Mouse (Mus musculus) midbrain, embryonic 13.5 days (tissue): ENCODE results near the gene Ablim1. TPM values are rescaled to one million over a fixed set of nuclear protein-coding genes. Genes with fewer than 3 reads are reported as not detected.

Experiments used
- ATAC-seq: fragments of 200-750 bp; cut with Nextera tagmentation; 2 replicates; pipeline ENCODE4 v1.8.0; 2017; ENCODE audit warnings: mild to moderate bottlenecking, moderate TSS enrichment, moderate library complexity
- H3K27ac ChIP-seq: fragments of 300-500 bp; sonication (generic); 2 replicates; pipeline ENCODE4 v1.5.1; 2015; ENCODE audit warnings: inconsistent platforms, mild to moderate bottlenecking, moderate library complexity
- H3K27me3 ChIP-seq: fragments of 300-500 bp; sonication (generic); 2 replicates; pipeline ENCODE4 v1.6.1; 2015; ENCODE audit warnings: mild to moderate bottlenecking, inconsistent platforms
- H3K36me3 ChIP-seq: fragments of 300-500 bp; sonication (generic); 2 replicates; pipeline ENCODE4 v1.6.1; 2015; ENCODE audit warnings: mild to moderate bottlenecking, inconsistent platforms
- H3K4me1 ChIP-seq: fragments of 300-500 bp; sonication (generic); replicated peaks from 2 replicates; pipeline ENCODE4 v1.6.1; 2015; ENCODE audit warnings: inconsistent platforms
- H3K4me2 ChIP-seq: fragments of 300-500 bp; sonication (generic); replicated peaks from 2 replicates; pipeline ENCODE4 v1.6.1; 2015; ENCODE audit warnings: moderate library complexity, mild to moderate bottlenecking, inconsistent platforms
- H3K4me3 ChIP-seq: fragments of 300-500 bp; sonication (generic); replicated peaks from 2 replicates; pipeline ENCODE4 v1.5.1; 2015; ENCODE audit warnings: mild to moderate bottlenecking, inconsistent platforms
- H3K9ac ChIP-seq: fragments of 300-500 bp; sonication (generic); replicated peaks from 2 replicates; pipeline ENCODE4 v1.6.1; 2015; ENCODE audit warnings: mild to moderate bottlenecking, inconsistent platforms
- H3K9me3 ChIP-seq: fragments of 300-500 bp; sonication (generic); 2 replicates; pipeline ENCODE4 v1.6.1; 2016; ENCODE audit warnings: mild to moderate bottlenecking, inconsistent platforms
- WGBS: fragments of 180-500 bp; shearing (Covaris S2); methylation state at CpG from one replicate; pipeline ENCODE4 v1.1.7; 2015; 5-methylcytosine and 5-hydroxymethylcytosine counted together
- polyA plus RNA-seq: library from polyadenylated mRNA; unstranded; fragments of >200 nt; fragmentation: Nextera tagmentation; extraction: Ambion mirVana; gene quantifications from 2 replicates; pipeline ENCODE4 v1.2.1, GENCODE M21; 2015

The Ablim1 gene
- polyA plus RNA-seq, 1 experiment from 2014 or later = 34.4 TPM

GRCm38 (mm10) chr19:57122261-57122660 lies 192.5 kb downstream of the Ablim1 start:
- H3K27me3 ChIP-seq = 0 out of 2 replicates have a peak, but pooled peaks cover 3% of the 10 kb centered on the region
- H3K9ac ChIP-seq = no peak overlapping the region
- H3K9me3 ChIP-seq = no peaks in the 10 kb centered on the region
- H3K4me2 ChIP-seq = no peak overlapping the region
- peaks cover 31% of the 10 kb centered on the region for H3K4me1 ChIP-seq
- H3K27ac ChIP-seq = no peak overlapping the region
- 88% methylated on average over 3 of the region's 3 CpGs for WGBS
- H3K4me3 ChIP-seq = no peak overlapping the region
- ATAC-seq = no peak
- H3K36me3 ChIP-seq = no peaks in the 10 kb centered on the region

GRCm38 (mm10) chr19:57121036-57121435 lies 193.7 kb downstream of the Ablim1 start:
- H3K4me2 ChIP-seq = no peak overlapping the region
- 85% methylated on average over 4 of the region's 4 CpGs for WGBS
- H3K27me3 ChIP-seq = 0 out of 2 replicates have a peak, but pooled peaks cover 3% of the 10 kb centered on the region
- no peak for ATAC-seq
- H3K4me1 ChIP-seq = peaks cover 42% of the 10 kb centered on the region
- no peaks in the 10 kb centered on the region for H3K36me3 ChIP-seq
- H3K4me3 ChIP-seq = no peak overlapping the region
- H3K9ac ChIP-seq = no peak overlapping the region
- no peaks in the 10 kb centered on the region for H3K9me3 ChIP-seq
- H3K27ac ChIP-seq = no peak overlapping the region

DNA sequence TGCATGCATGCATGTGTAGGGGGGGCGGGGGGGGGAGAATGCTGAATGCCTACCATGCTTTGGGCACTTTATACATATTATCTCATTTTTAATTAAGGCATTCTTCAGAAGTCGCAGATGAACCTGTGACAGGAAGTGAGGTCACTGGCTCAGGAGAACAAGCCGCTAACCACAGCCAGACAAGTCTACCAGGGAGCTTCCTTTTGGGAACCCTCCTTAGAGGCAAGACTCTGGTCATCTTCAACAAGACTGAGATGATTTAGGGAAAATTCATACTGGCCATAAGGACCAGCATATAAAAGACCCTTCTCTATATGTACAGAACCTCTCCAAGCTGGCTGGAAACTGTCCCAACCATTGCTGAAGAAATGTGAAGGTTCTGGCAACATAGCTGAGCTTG lies 195.1 kb downstream of the Ablim1 start:
- Histone ChIP-seq H3K9ac (no peak overlapping the region), H3K27me3 (0 out of 2 replicates have a peak, but pooled peaks cover 3% of the 10 kb centered on the region), H3K4me1 (peaks cover 43% of the 10 kb centered on the region), H3K4me2 (no peak overlapping the region), H3K4me3 (no peak overlapping the region), H3K36me3 (no peaks in the 10 kb centered on the region), H3K9me3 (no peaks in the 10 kb centered on the region), H3K27ac (no peak overlapping the region)
- WGBS = 77% methylated on average over 3 of the region's 3 CpGs
- no peak for ATAC-seq

DNA sequence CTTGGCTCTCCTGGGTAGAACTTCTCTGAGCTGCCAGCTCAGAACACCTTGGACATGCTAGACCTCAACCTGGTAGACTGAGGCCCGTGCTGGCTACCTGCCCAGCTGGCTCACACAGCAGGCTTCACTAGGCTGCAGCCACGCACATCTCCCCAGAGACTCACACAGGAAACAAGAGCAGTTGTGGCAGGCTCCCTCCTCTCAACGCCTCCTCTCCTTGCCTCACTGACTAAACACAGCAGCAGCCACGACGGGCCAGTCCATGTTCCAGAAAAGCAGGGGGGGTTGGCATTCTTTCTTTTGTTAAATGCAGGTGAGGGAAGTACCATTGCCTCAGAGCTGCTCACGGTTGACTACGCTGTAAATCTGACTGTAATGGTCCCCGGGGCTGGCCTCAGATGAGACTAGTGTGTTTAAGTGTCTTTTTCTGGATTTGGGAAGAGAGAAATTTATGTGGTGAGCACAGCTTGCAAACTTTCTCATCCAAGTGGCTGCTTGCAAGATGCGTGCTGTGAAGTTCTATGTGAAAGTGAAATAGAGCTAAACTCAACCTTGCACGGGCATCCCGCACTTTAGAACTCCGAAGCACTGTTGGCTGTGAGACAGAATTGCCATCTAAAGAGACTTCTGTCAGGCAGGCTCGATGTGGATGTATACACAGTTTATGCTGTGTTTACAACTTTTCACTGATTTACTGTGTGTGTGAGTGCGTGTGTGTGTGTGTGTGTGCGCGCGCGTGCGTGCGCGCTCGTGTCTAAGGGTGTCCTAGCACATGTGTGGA lies 195.7 kb downstream of the Ablim1 start:
- Histone ChIP-seq H3K4me1 (peaks cover 43% of the 10 kb centered on the region), H3K27ac (peak overlapping the region; percentile 40), H3K9ac (peak overlapping the region; percentile 63), H3K27me3 (0 out of 2 replicates have a peak, but pooled peaks cover 3% of the 10 kb centered on the region), H3K9me3 (no peaks in the 10 kb centered on the region), H3K4me3 (peak overlapping the region; percentile 32), H3K4me2 (peak overlapping the region; percentile 49), H3K36me3 (no peaks in the 10 kb centered on the region)
- ATAC-seq = peak; percentile 87
- WGBS = 40% methylated on average over 22 of the region's 22 CpGs

GRCm38 (mm10) chr19:57117751-57118150 lies 197.0 kb downstream of the Ablim1 start:
- H3K4me1 ChIP-seq = peaks cover 43% of the 10 kb centered on the region
- WGBS = 19% methylated on average over 6 of the region's 6 CpGs
- H3K27ac ChIP-seq = no peak overlapping the region
- peak overlapping the region; percentile 32; the same call in 1 of the 2 replicates for H3K4me3 ChIP-seq
- 0 out of 2 replicates have a peak, but pooled peaks cover 3% of the 10 kb centered on the region for H3K27me3 ChIP-seq
- no peaks in the 10 kb centered on the region for H3K9me3 ChIP-seq
- no peaks in the 10 kb centered on the region for H3K36me3 ChIP-seq
- peak overlapping the region; percentile 49 for H3K4me2 ChIP-seq
- H3K9ac ChIP-seq = no peak overlapping the region
- ATAC-seq = no peak

- Histone ChIP-seq H3K4me1 (peaks cover 43% of the 10 kb centered on the region), H3K9ac (no peak overlapping the region; the same call in 1 of the 2 replicates), H3K36me3 (no peaks in the 10 kb centered on the region), H3K27me3 (0 out of 2 replicates have a peak, but pooled peaks cover 3% of the 10 kb centered on the region), H3K4me2 (peak overlapping the region; percentile 49), H3K27ac (peak overlapping the region; percentile 17; the same call in 1 of the 2 replicates), H3K9me3 (no peaks in the 10 kb centered on the region), H3K4me3 (peak overlapping the region; percentile 20)
- ATAC-seq = no peak
- 2% methylated on average over 7 of the region's 7 CpGs for WGBS
Observed at GRCm38 (mm10) chr19:57116871-57117501, 197.7 kb downstream of the Ablim1 start.

GRCm38 (mm10) chr19:57115670-57116069 lies 199.0 kb downstream of the Ablim1 start:
- peaks cover 43% of the 10 kb centered on the region for H3K4me1 ChIP-seq
- no peak overlapping the region for H3K4me2 ChIP-seq
- WGBS = 48% methylated on average over 5 of the region's 5 CpGs

GRCm38 (mm10) chr19:57114951-57115350 lies 199.8 kb downstream of the Ablim1 start:
- 72% methylated on average over 5 of the region's 5 CpGs for WGBS

More at GRCm38 (mm10) chr19:57115670-57116069, 199.0 kb downstream of the Ablim1 start:
- no peak for ATAC-seq
- Histone ChIP-seq H3K27ac (no peak overlapping the region), H3K27me3 (0 out of 2 replicates have a peak, but pooled peaks cover 3% of the 10 kb centered on the region), H3K4me3 (no peak overlapping the region), H3K9ac (no peak overlapping the region), H3K36me3 (no peaks in the 10 kb centered on the region), H3K9me3 (no peaks in the 10 kb centered on the region)

DNA sequence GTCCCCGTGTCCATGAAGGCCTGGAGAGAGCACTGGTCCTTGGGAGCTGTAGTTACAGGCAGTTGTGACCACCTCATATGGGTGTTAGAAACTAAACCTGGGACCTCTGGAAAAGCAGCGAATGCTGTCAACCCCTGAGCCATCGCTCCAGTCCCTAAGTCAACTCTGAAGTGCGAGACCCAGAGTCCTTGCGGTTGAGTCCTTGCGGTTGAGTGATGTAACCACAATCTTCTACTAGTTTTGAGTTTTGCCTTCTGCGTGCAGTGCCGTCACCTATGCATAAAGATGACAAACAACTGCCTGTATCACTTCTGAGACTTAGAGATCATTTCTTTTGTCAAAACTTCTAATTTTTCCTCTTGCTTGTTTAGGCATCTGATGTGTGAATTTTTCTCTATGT lies 200.7 kb downstream of the Ablim1 start:
- Histone ChIP-seq H3K4me3 (no peak overlapping the region), H3K36me3 (no peaks in the 10 kb centered on the region), H3K4me2 (no peak overlapping the region), H3K27me3 (0 out of 2 replicates have a peak, but pooled peaks cover 3% of the 10 kb centered on the region), H3K9ac (no peak overlapping the region), H3K9me3 (no peaks in the 10 kb centered on the region), H3K4me1 (peaks cover 29% of the 10 kb centered on the region), H3K27ac (no peak overlapping the region)
- no peak for ATAC-seq
- WGBS = 96% methylated on average over 8 of the region's 8 CpGs

More at GRCm38 (mm10) chr19:57114951-57115350, 199.8 kb downstream of the Ablim1 start:
- H3K9me3 ChIP-seq = no peaks in the 10 kb centered on the region
- no peak overlapping the region for H3K4me3 ChIP-seq
- no peak overlapping the region for H3K4me2 ChIP-seq
- no peaks in the 10 kb centered on the region for H3K36me3 ChIP-seq
- no peak overlapping the region for H3K27ac ChIP-seq
- H3K27me3 ChIP-seq = 0 out of 2 replicates have a peak, but pooled peaks cover 3% of the 10 kb centered on the region
- no peak for ATAC-seq
- H3K4me1 ChIP-seq = peaks cover 39% of the 10 kb centered on the region
- no peak overlapping the region for H3K9ac ChIP-seq

DNA sequence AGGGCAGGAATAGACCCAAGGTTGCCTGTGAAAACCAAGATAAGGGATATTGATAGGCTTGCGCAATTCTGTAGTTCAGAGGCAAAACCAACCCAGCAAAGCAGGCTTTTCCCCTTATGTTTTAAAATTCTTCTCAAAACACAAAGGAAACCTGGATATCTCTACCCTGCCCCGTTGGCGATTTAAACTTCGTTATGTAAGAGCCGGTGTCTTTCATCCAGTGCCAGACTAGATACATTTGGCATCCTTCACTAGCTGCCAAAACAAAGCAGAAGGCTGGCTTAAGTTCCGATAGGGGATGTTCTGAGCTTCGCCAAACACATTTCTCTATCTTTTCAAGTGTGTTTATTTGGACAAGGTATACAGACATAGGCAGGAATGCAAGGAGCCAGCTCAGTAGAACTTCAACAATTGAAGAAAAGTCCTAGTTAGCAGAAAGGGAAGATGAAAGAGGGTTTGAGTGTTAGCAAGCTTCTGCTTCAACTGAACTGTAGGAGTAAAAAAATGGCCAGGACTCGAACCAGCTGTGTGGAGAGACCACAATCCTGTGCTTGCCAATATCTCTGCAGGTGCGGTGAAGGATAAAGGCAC lies 201.8 kb downstream of the Ablim1 start:
- Histone ChIP-seq H3K27ac (peak overlapping the region; percentile 40; the same call in 1 of the 2 replicates), H3K4me3 (no peak overlapping the region), H3K4me1 (peaks cover 19% of the 10 kb centered on the region), H3K4me2 (no peak overlapping the region), H3K36me3 (no peaks in the 10 kb centered on the region), H3K27me3 (0 out of 2 replicates have a peak, but pooled peaks cover 3% of the 10 kb centered on the region), H3K9ac (no peak overlapping the region), H3K9me3 (no peaks in the 10 kb centered on the region)
- WGBS = 86% methylated on average over 9 of the region's 9 CpGs
- ATAC-seq = no peak

GRCm38 (mm10) chr19:57112231-57112815 lies 202.4 kb downstream of the Ablim1 start:
- Histone ChIP-seq H3K4me3 (no peak overlapping the region), H3K4me2 (no peak overlapping the region), H3K27me3 (no peaks in the 10 kb centered on the region), H3K36me3 (no peaks in the 10 kb centered on the region), H3K9me3 (no peaks in the 10 kb centered on the region), H3K9ac (no peak overlapping the region), H3K4me1 (peaks cover 13% of the 10 kb centered on the region), H3K27ac (peak overlapping the region; percentile 40; the same call in 1 of the 2 replicates)
- 88% methylated on average over 8 of the region's 8 CpGs for WGBS
- ATAC-seq = no peak
